Mouse (Mus musculus): Measurements from ENCODE around the gene Zfp82. TPM values are rescaled to one million over a fixed set of nuclear protein-coding genes. Genes with fewer than 3 reads are reported as not detected.

Zfp82 gene
- polyA plus RNA-seq, 1 experiment from 2014 or later: 3.5 TPM

DNA sequence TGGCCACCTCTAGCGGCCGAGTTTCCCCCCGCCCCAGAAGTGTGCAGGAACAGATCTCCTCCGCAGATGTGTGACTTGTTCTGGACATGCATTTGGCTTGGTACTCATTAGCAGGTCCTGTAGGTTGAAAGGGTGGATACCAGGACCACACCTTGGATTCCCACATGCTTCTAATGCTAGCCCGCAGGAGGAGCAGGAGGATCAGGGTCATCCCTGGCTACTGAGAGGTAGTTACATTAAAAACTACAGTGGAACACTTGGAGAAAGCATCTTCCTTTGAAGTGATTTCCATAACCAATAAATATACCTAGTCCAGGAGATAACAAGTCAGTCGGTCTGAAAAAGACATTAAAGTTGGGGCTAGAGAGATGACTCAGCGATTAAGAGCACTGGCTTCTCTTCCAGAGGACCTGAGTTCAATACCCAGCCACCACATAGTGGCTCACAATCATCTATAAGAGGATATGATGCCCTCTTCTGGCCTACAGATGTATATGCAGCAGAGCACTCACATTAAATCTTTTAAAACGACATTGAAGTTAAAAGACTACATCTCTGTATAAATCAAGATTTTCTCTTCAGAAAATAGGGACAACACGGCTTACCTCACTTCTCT lies 18.4 kb upstream of the Zfp82 start:
- Histone ChIP-seq H3K9me3 (replicated peaks) (no peaks in the 10 kb centered on the region), H3K4me3 (peak overlapping the region; percentile 67), H3K36me3 (no peaks in the 10 kb centered on the region; the same call in 1 of the 2 replicates), H3K4me1 (replicated peaks) (peaks cover 18% of the 10 kb centered on the region), H3K27me3 (no peaks in the 10 kb centered on the region), H3K4me2 (peak overlapping the region; percentile 79), H3K9ac (no peak overlapping the region; the same call in 1 of the 2 replicates), H3K27ac (peak overlapping the region; percentile 61)
- 5% methylated on average over 9 of the region's 9 CpGs for WGBS
- no peak for ATAC-seq (replicated peaks; ENCODE audit: insufficient number of reproducible peaks, insufficient read depth, low FRiP score, low read depth)

DNA sequence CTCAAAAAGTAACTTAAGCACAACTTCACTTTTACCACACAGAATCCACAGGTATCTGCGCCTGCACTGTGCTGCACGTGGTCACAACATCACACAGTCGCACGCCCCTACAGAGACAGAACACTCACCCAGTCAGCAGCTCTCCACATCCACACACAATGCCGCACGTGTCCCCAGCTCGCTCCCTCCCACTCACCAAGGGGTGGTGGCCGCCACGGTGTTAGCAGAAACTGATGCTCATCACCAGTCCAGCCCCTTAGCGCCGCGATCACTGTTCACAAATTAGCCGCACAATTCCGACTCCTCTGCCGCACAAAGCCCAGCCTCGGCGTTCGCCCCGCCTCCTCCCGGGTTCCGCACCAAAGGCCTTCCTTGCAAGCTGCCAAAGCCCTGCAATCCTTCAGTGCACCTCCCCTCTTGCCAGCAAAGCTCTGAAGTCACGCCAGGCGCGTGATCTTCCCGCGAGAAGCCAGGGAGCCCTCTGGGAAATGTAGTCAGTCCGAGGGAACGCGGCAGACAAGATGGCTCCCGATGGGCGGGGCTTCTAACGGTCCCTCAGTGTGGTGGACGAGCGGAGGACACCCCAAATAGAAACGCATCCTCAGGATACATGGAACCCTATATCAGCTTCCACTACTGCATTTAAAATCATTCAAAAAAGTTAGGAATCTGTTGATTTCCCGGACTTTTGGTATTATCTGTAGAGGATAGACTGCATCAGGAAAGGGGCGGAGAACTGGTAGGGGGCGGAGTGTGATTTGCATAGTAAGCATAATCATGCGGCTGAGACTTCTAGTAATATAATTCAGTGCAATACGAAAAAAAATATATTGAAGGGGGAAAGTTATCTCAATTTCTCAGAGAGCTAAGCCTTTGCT lies 17.6 kb upstream of the Zfp82 start, which contains the start of the genes Gm26920 and Zfp566:
TSS of gene Gm26920 (minus strand) at position 319 of the 878 bp plus-strand sequence.
TSS of gene Zfp566 (minus strand) at position 436 of the 878 bp plus-strand sequence.
- under 1% methylated on average over 40 of the region's 40 CpGs for WGBS
- H3K4me3 ChIP-seq: peak within 1 kb of the TSS; percentile 67
- peaks cover under 1% of the 10 kb centered on the region for H3K36me3 ChIP-seq
- H3K4me2 ChIP-seq: peak within 1 kb of the TSS; percentile 79
- no peaks in the 10 kb centered on the region for H3K9me3 ChIP-seq (replicated peaks)
- H3K27ac ChIP-seq: peak within 1 kb of the TSS; percentile 79
- ATAC-seq (replicated peaks; ENCODE audit: insufficient number of reproducible peaks, insufficient read depth, low FRiP score, low read depth): peak; percentile 89
- H3K4me1 ChIP-seq (replicated peaks): peaks cover 17% of the 10 kb centered on the region
- peak within 1 kb of the TSS; percentile 64 for H3K9ac ChIP-seq
- H3K27me3 ChIP-seq: no peaks in the 10 kb centered on the region

DNA sequence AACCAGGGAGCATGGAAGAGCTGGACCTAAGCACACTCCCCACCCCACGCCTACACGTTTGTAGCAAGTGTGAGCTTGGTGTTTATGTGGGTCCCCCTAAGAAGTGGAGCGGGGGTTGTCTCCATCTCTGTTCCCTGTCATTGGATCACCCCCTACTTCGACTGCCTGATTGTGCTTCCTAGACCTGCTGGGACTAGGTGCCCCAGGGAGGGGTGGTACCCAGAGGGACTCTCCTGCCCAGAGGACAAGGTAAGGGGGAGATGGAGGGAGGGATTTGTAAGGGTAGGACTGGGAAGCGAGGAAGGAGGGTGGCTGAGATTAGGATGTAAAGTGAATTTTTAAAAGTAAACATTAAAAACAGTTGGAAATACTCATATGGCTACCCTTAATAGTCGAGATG lies 16.7 kb upstream of the Zfp82 start:
- no peak for ATAC-seq (replicated peaks; ENCODE audit: insufficient number of reproducible peaks, insufficient read depth, low FRiP score, low read depth)
- Histone ChIP-seq H3K27me3 (no peaks in the 10 kb centered on the region), H3K9ac (peak overlapping the region; percentile 64), H3K27ac (no peak overlapping the region), H3K4me2 (peak overlapping the region; percentile 79), H3K4me3 (peak overlapping the region; percentile 67), H3K4me1 (replicated peaks) (peaks cover 16% of the 10 kb centered on the region), H3K36me3 (peaks cover 4% of the 10 kb centered on the region), H3K9me3 (replicated peaks) (no peaks in the 10 kb centered on the region)
- 13% methylated on average over 6 of the region's 6 CpGs for WGBS

DNA sequence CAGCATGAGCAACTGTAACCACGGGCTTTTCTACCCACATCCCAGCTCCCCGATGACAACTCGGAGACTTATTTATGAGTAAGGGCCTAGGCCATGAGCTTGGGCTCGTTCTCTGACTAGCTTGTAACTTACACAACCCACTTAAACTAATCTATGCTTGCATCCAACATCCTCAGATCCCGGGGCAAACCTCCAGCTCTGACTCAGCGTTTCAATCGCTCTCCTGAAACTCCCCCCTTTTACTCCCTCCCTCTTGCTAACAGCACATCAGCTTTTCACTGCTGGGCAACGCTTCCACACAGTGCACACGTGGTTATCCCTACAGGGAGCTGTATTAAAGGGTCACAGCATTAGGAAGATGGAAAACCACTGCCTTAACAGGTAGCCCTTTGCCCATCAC lies 13.8 kb upstream of the Zfp82 start:
- WGBS: 83% methylated on average over 9 of the region's 9 CpGs
- H3K4me2 ChIP-seq: no peak overlapping the region

DNA sequence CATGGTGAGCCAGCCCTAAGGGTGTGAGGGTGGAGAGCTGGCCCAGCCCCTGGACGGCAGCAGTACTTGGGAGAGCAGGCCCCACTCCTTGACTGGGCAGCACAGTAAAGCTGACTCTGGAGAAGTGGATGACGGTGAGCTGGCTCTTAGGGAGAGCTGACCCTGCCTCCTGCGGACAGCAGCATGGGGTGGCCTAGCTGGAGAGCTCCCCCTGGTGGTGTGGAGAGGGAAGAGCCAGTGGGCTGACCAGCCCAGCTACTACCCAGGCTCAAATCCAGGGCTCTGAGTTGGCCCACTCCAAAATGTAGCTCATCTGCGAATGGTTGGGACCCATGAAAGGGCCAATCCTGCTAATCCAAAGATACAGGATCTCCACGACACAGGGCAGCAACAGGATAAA lies 8.1 kb downstream of the Zfp82 start:
- 75% methylated on average over 5 of the region's 5 CpGs for WGBS
- H3K4me1 ChIP-seq (replicated peaks): 0 out of 2 replicates have a peak, but pooled peaks cover 6% of the 10 kb centered on the region
- no peaks in the 10 kb centered on the region for H3K27me3 ChIP-seq
- H3K9me3 ChIP-seq (replicated peaks): no peaks in the 10 kb centered on the region
- no peak overlapping the region for H3K27ac ChIP-seq
- H3K4me2 ChIP-seq: no peak overlapping the region
- H3K4me3 ChIP-seq: no peak overlapping the region
- H3K36me3 ChIP-seq: peaks cover 9% of the 10 kb centered on the region; the same call in 1 of the 2 replicates
- ATAC-seq (replicated peaks; ENCODE audit: insufficient number of reproducible peaks, insufficient read depth, low FRiP score, low read depth): no peak
- H3K9ac ChIP-seq: no peak overlapping the region

More for the DNA sequence above, 13.8 kb upstream of the Zfp82 start:
- H3K27ac ChIP-seq: no peak overlapping the region
- no peaks in the 10 kb centered on the region for H3K27me3 ChIP-seq
- no peak overlapping the region for H3K9ac ChIP-seq
- no peak for ATAC-seq (replicated peaks; ENCODE audit: insufficient number of reproducible peaks, insufficient read depth, low FRiP score, low read depth)
- no peak overlapping the region for H3K4me3 ChIP-seq
- H3K9me3 ChIP-seq (replicated peaks): no peaks in the 10 kb centered on the region
- H3K4me1 ChIP-seq (replicated peaks): peaks cover 10% of the 10 kb centered on the region
- peaks cover 4% of the 10 kb centered on the region for H3K36me3 ChIP-seq

DNA sequence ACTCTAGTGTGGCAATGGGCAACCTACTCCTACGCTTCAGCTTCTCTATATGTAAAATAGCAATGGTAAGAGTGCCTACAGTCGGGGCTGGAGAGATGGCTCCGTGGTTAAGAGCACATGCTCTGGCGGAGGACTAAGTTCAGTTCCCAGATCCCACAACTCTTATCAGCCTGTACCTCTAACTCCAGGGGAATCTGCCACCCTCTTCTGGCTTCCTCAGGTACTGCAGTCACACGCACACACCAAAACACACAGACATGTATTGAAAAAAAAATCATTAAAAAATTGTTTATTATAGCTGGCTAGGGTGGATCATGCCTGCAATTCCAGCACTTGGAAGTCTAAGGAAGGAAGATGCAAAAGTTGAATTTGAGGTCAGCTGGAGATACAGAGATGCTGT lies 10.2 kb downstream of the Zfp82 start:
- Histone ChIP-seq H3K9ac (no peak overlapping the region), H3K4me3 (no peak overlapping the region), H3K4me2 (no peak overlapping the region), H3K9me3 (replicated peaks) (no peaks in the 10 kb centered on the region), H3K4me1 (replicated peaks) (0 out of 2 replicates have a peak, but pooled peaks cover 6% of the 10 kb centered on the region), H3K27me3 (no peaks in the 10 kb centered on the region), H3K36me3 (peaks cover 16% of the 10 kb centered on the region; the same call in 1 of the 2 replicates), H3K27ac (no peak overlapping the region)
- 90% methylated on average over 5 of the region's 5 CpGs for WGBS
- no peak for ATAC-seq (replicated peaks; ENCODE audit: insufficient number of reproducible peaks, insufficient read depth, low FRiP score, low read depth)

DNA sequence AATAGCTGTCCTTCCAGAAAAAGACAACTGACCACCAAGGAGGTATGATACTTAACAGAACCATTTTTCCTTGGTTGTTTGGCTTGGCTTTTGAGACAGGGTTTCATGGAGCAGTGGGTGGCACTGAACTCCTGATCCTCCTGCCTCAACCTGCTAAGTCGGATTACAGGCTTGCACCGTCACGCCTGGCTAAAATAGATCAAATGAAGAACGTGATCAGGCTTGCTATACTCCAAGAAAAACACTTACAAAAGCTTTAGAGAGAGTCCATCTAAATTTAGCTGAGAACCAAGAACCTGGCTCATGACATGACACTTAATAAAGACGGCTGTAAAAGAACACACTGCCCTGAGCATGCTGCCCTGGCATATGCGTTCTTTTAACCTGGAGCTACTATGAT lies 12.4 kb downstream of the Zfp82 start:
- peaks cover 35% of the 10 kb centered on the region for H3K36me3 ChIP-seq
- H3K4me3 ChIP-seq: no peak overlapping the region
- H3K4me2 ChIP-seq: no peak overlapping the region
- WGBS: 59% methylated on average over 6 of the region's 6 CpGs
- no peaks in the 10 kb centered on the region for H3K9me3 ChIP-seq (replicated peaks)
- no peak for ATAC-seq (replicated peaks; ENCODE audit: insufficient number of reproducible peaks, insufficient read depth, low FRiP score, low read depth)
- peak overlapping the region; percentile 47 for H3K27ac ChIP-seq
- no peak overlapping the region for H3K9ac ChIP-seq
- 0 out of 2 replicates have a peak, but pooled peaks cover 6% of the 10 kb centered on the region for H3K4me1 ChIP-seq (replicated peaks)
- H3K27me3 ChIP-seq: no peaks in the 10 kb centered on the region

DNA sequence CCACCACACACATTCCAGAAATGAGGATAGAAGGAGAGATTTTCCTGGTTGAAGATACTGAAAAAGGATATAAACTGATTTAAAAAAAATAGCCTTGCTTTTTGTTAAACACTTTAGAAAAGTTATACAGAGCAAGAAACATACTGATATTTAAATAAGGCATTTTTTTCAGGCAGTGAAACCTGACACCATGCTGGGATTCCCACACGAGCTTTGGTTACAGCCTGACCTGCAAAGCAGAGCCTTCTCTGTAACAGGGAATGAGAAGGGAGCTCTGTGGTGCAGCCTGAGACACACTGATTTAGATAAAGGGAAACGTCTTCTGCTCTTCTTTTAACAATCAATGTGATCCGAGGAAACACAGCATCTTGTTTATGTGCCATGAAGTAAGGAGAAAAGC lies 19.1 kb downstream of the Zfp82 start:
- no peaks in the 10 kb centered on the region for H3K27me3 ChIP-seq
- ATAC-seq (replicated peaks; ENCODE audit: insufficient number of reproducible peaks, insufficient read depth, low FRiP score, low read depth): no peak
- 4% methylated on average over 3 of the region's 3 CpGs for WGBS
- H3K36me3 ChIP-seq: peaks cover 19% of the 10 kb centered on the region
- peaks cover 5% of the 10 kb centered on the region for H3K4me1 ChIP-seq (replicated peaks)
- no peak overlapping the region for H3K9ac ChIP-seq
- H3K9me3 ChIP-seq (replicated peaks): no peaks in the 10 kb centered on the region
- H3K27ac ChIP-seq: 0 out of 2 replicates have a peak overlapping the region, but pooled peaks have one; percentile 1
- no peak overlapping the region for H3K4me3 ChIP-seq
- no peak overlapping the region for H3K4me2 ChIP-seq

DNA sequence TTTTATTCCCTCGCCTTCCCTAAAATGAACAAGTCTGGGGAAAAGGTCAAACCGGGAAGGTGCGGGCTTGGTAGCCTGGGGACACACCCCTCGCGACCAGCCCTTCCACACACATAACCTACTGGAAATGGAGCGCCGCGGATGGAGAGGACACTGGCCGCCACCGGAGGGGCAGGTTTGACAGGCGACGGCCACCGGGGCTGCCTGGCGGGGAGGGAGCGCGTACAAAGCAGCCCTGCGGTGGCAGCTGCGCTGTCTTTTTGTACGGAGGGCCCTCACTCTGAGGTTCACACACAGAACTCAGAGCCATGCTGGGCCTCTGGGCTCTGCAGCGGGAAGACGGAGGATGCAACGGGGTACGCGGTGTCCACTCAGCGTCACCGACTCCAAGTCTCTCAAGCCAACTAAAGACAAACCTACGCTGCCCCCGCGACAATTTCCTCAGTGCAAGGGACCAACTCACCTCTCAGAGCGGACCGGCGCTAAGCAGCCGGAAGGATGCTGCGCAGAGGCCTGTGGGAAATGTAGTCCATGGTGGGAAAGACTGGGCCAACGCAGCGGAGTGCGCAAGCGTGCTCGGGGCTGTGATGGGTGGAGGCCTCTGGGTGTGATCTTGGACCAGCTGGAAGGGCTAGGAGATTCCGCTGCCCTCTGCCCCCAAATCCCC lies 21.7 kb downstream of the Zfp82 start, which contains the start of gene Zfp14:
TSS of gene Zfp14 (minus strand) at position 499 of the 667 bp plus-strand sequence.
- ATAC-seq (replicated peaks; ENCODE audit: insufficient number of reproducible peaks, insufficient read depth, low FRiP score, low read depth): peak; percentile 97
- under 1% methylated on average over 40 of the region's 40 CpGs for WGBS

DNA sequence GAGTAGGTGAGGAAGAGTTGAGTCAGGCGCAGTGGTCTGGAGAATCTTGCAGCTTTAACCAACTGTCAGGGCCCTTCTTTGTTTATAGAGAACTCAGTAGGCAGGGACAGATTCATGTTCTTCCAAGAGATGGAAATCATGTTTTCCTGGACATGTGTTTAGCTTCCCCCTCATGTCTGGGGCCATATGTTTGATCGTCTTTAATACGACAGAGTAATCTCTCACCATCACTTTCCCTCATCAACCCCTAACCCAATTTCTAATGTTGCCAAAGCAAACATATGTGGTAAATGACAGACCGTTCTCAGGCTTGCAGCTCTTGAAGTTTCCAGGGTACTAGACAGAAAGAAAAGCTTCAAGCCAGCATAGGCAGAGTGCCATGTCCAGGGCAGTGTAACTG lies 24.6 kb downstream of the Zfp82 start:
- no peaks in the 10 kb centered on the region for H3K9me3 ChIP-seq (replicated peaks)
- WGBS: 58% methylated on average over 4 of the region's 4 CpGs
- H3K36me3 ChIP-seq: no peaks in the 10 kb centered on the region
- H3K27ac ChIP-seq: no peak overlapping the region
- no peak overlapping the region for H3K9ac ChIP-seq
- peaks cover 5% of the 10 kb centered on the region for H3K4me1 ChIP-seq (replicated peaks)
- no peak overlapping the region for H3K4me3 ChIP-seq
- H3K4me2 ChIP-seq: no peak overlapping the region
- no peak for ATAC-seq (replicated peaks; ENCODE audit: insufficient number of reproducible peaks, insufficient read depth, low FRiP score, low read depth)
- H3K27me3 ChIP-seq: no peaks in the 10 kb centered on the region

More for the DNA sequence above, 21.7 kb downstream of the Zfp82 start, which contains the start of gene Zfp14:
- H3K4me2 ChIP-seq: peak within 1 kb of the TSS; percentile 84
- H3K36me3 ChIP-seq: peaks cover 6% of the 10 kb centered on the region
- peak within 1 kb of the TSS; percentile 66 for H3K9ac ChIP-seq
- H3K27ac ChIP-seq: peak within 1 kb of the TSS; percentile 68
- H3K4me3 ChIP-seq: peak within 1 kb of the TSS; percentile 63
- H3K4me1 ChIP-seq (replicated peaks): peaks cover 5% of the 10 kb centered on the region
- no peaks in the 10 kb centered on the region for H3K9me3 ChIP-seq (replicated peaks)
- H3K27me3 ChIP-seq: no peaks in the 10 kb centered on the region

DNA sequence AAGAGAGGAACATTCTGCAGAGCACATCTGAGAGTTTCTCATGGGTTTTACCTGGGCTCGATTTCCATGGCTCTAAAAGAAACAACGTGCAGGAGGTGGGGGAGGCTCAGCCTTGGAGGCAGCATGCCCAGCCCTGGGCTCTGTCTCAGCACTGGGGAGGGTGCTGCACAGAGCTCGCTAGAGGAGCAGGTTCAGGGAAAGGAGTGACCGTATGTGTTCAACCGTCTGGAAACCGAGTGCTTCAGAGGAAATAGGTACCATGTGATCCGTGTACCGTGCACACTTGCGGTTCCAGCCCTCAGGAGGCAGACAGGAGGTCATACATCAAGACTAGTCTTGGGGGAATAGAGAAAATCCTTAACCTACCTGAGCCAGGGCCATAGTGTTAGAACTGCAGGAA lies 28.3 kb downstream of the Zfp82 start:
- Histone ChIP-seq H3K4me2 (no peak overlapping the region), H3K36me3 (no peaks in the 10 kb centered on the region), H3K4me1 (replicated peaks) (no peaks in the 10 kb centered on the region), H3K27ac (no peak overlapping the region), H3K4me3 (no peak overlapping the region), H3K27me3 (no peaks in the 10 kb centered on the region), H3K9ac (no peak overlapping the region), H3K9me3 (replicated peaks) (no peaks in the 10 kb centered on the region)
- WGBS: 57% methylated on average over 9 of the region's 9 CpGs
- ATAC-seq (replicated peaks; ENCODE audit: insufficient number of reproducible peaks, insufficient read depth, low FRiP score, low read depth): no peak
